ENCODE assay signal across 9 mouse cellular contexts in the genomic region with DNA sequence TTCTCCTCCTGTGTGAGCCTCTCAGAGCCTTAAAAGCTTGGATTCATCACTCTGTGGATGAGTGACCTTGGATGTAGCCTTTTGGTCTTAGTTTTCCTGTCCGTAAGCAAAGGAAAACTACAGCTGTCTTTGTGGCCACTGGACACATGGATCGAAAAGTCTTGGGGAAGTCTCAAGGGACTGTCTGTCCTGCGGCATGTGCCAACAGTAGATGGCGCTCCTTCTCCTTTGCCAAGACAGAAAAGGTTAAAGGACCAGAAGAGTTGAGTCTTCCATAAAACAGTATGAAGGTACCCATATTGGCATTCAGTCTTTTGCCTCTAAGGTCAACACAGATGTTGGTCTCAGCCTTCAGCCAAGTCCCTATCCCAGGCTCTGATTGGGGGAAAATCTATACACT. TPM values are rescaled to one million over a fixed set of nuclear protein-coding genes. Genes with fewer than 3 reads are reported as not detected.
DNase-seq lines count a peak whose midpoint lies in the region; ATAC-seq and TF ChIP-seq lines count a peak whose summit lies in the region.
"Had no signal": no experiment of that assay in that cellular context is flagged by ENCODE, and none has a peak within 500 bp of the region (broad histone marks: within the 10 kb centered on the region; RNA-seq: fewer than 3 reads in every experiment).

No protein-coding gene starts in this region.

- no peaks in the 10 kb centered on the region for H3K4me1 ChIP-seq in thymus, adult 2 months (replicated peaks; ENCODE audit: control insufficient read depth, insufficient read depth, low read length)
- H3K4me1 ChIP-seq in embryonic facial prominence, embryonic 10.5 days, result peaks cover 8% of the 10 kb centered on the region
- H3K4me1 ChIP-seq in liver, postnatal 0 days (ENCODE audit: insufficient read depth), result no peaks in the 10 kb centered on the region
- H3K4me1 ChIP-seq: heart, embryonic 13.5 days had no signal

- no peak overlapping the region for H3K9ac ChIP-seq in liver, postnatal 0 days (replicated peaks)
- H3K9ac ChIP-seq: heart, embryonic 13.5 days had no signal

- no peaks in the 10 kb centered on the region for H3K36me3 ChIP-seq in thymus, adult 2 months (ENCODE audit: control insufficient read depth, insufficient read depth, low read length)
- no peaks in the 10 kb centered on the region for H3K36me3 ChIP-seq in embryonic facial prominence, embryonic 10.5 days (replicated peaks)
- no peaks in the 10 kb centered on the region for H3K36me3 ChIP-seq in liver, postnatal 0 days (replicated peaks; ENCODE audit: insufficient read depth, low read length)
- H3K36me3 ChIP-seq: heart, embryonic 13.5 days had no signal

- H3K27ac ChIP-seq in thymus, adult 2 months (ENCODE audit: control insufficient read depth, insufficient read depth, low read length), result no peak overlapping the region
- H3K27ac ChIP-seq in embryonic facial prominence, embryonic 10.5 days (replicated peaks), result no peak overlapping the region; the same call in 1 of the 2 replicates
- H3K27ac ChIP-seq in liver, postnatal 0 days (ENCODE audit: low read depth), result no peak overlapping the region
- H3K27ac ChIP-seq: heart, embryonic 13.5 days had no signal

- no peaks in the 10 kb centered on the region for H3K27me3 ChIP-seq in thymus, adult 2 months (ENCODE audit: control insufficient read depth, insufficient read depth, low read length)
- peaks cover 3% of the 10 kb centered on the region; the same call in 1 of the 2 replicates for H3K27me3 ChIP-seq in embryonic facial prominence, embryonic 10.5 days (replicated peaks; ENCODE audit: low read depth, poor library complexity, severe bottlenecking)
- 0 out of 2 replicates have a peak, but pooled peaks cover 3% of the 10 kb centered on the region for H3K27me3 ChIP-seq in liver, postnatal 0 days (ENCODE audit: insufficient read depth, low read length)
- H3K27me3 ChIP-seq: heart, embryonic 13.5 days had no signal

- no peak for TF ChIP-seq EP300 in liver, postnatal 0 days (IDR thresholded peaks at IDR 0.05; ENCODE audit: low read depth)

- 15% methylated on average over 4 of the region's 4 CpGs for WGBS in thymus, adult 2 months
- 14% methylated on average over 4 of the region's 4 CpGs for WGBS in embryonic facial prominence, embryonic 10.5 days
- 11% methylated on average over 4 of the region's 4 CpGs for WGBS in liver, postnatal 0 days (ENCODE audit: insufficient replicate concordance)

- DNase-seq in thymus, adult 2 months, result peak; percentile 39
- DNase-seq in thymus, adult 18-20 months, result no peak
- peak; percentile 82 for DNase-seq in adrenal gland, postnatal 14 days
- peak; percentile 68 for DNase-seq in embryonic facial prominence, embryonic 10.5 days (ENCODE audit: low spot score)
- DNase-seq in kidney, adult 9 months, result peak; percentile 79
- peak; percentile 65 for DNase-seq in liver, postnatal 0 days
- peak; percentile 32 for DNase-seq in retina, postnatal 7 days (ENCODE audit: low read depth, low spot score)

- TF ChIP-seq POLR2A in thymus, adult 2 months (IDR thresholded peaks at IDR 0.05; ENCODE audit: control insufficient read depth, extremely low read depth, insufficient read depth, low read length, poor library complexity), result no peak

- H3K9me3 ChIP-seq in embryonic facial prominence, embryonic 10.5 days, result no peaks in the 10 kb centered on the region
- H3K9me3 ChIP-seq in liver, postnatal 0 days (ENCODE audit: low read length), result no peaks in the 10 kb centered on the region
- H3K9me3 ChIP-seq: heart, embryonic 13.5 days had no signal

- TF ChIP-seq CTCF in thymus, adult 2 months (IDR thresholded peaks at IDR 0.05; ENCODE audit: borderline replicate concordance, control insufficient read depth, extremely low read depth, insufficient read depth, low read length, poor library complexity), result no peak
- peak; percentile 82 for TF ChIP-seq CTCF in liver, postnatal 0 days (IDR thresholded peaks at IDR 0.05; ENCODE audit: low read depth)

- H3K4me2 ChIP-seq in liver, postnatal 0 days (ENCODE audit: low read depth, low read length), result no peak overlapping the region
- H3K4me2 ChIP-seq: heart, embryonic 13.5 days had no signal

- no peak for ATAC-seq in liver, postnatal 0 days
- ATAC-seq in activated CD4-positive, CD25-positive, alpha-beta regulatory T cell, adult 4 months, result no peak

- H3K4me3 ChIP-seq in thymus, adult 2 months (ENCODE audit: control insufficient read depth, insufficient read depth, low read length), result no peak overlapping the region
- H3K4me3 ChIP-seq in embryonic facial prominence, embryonic 10.5 days, result no peak overlapping the region
- H3K4me3 ChIP-seq in liver, postnatal 0 days (ENCODE audit: low read depth, low read length), result no peak overlapping the region
- H3K4me3 ChIP-seq: heart, embryonic 13.5 days had no signal

RNA-seq across cellular contexts. Expression of a gene that starts 47.6 kb away (rescaled TPM):
- polyA plus RNA-seq in thymus, adult 2 months (2012; rRNA removed), result 2.9 and 4.4 TPM in 2 replicates
- 5.3 and 8.2 TPM in 2 replicates for total RNA-seq in adrenal gland, postnatal 14 days (2021)
- polyA plus RNA-seq in embryonic facial prominence, embryonic 10.5 days (2016; fragmentation: Nextera tagmentation; extraction: Ambion mirVana), result 2.1 and 2.6 TPM in 2 replicates
- polyA plus RNA-seq in liver, postnatal 0 days (2015; fragmentation: Nextera tagmentation; extraction: Ambion mirVana), result 0.72 and 0.89 TPM in 2 replicates
- under 1 TPM; 0.40 to 0.78 TPM for polyA plus RNA-seq in activated CD4-positive, CD25-positive, alpha-beta regulatory T cell, adult 4 months (2017; shearing (Covaris generic))

Comparison
In these comparisons a context has a peak if more than half of its experiments do, and no peak if none do; other contexts are left out.
1. DNase-seq: peak in thymus, adult 2 months (single experiment), adrenal gland, postnatal 14 days (single experiment), embryonic facial prominence, embryonic 10.5 days (single experiment), kidney, adult 9 months (single experiment), liver, postnatal 0 days (single experiment) and retina, postnatal 7 days (single experiment); none in thymus, adult 18-20 months (0 of 2).